Mouse (Mus musculus): ENCODE measurements around the gene Ttc29. TPM values are rescaled to one million over a fixed set of nuclear protein-coding genes. Genes with fewer than 3 reads are reported as not detected.

Gene Ttc29
- polyA plus RNA-seq, 1 experiment from 2014 or later: 0.18 TPM

GRCm38 (mm10) chr8:78267894-78268411 lies 54.9 kb downstream of the Ttc29 start:
- peak; percentile 41; the same call in 1 of the 2 replicates for ATAC-seq (replicated peaks; ENCODE audit: extremely low read depth, insufficient read depth, low FRiP score)
- H3K27ac ChIP-seq (ENCODE audit: low read length): no peak overlapping the region
- no peak overlapping the region for H3K4me3 ChIP-seq (ENCODE audit: low read length)
- H3K4me1 ChIP-seq (ENCODE audit: control insufficient read depth, insufficient read depth, low read length): no peaks in the 10 kb centered on the region
- no peaks in the 10 kb centered on the region for H3K27me3 ChIP-seq (ENCODE audit: control insufficient read depth, insufficient read depth, low read length)
- 16% methylated on average over 7 of the region's 7 CpGs for WGBS
- no peak overlapping the region for H3K9ac ChIP-seq (ENCODE audit: low read length)
- no peaks in the 10 kb centered on the region for H3K36me3 ChIP-seq (ENCODE audit: control insufficient read depth, insufficient read depth)
- no peak overlapping the region for H3K4me2 ChIP-seq (ENCODE audit: low read depth, low read length)
- H3K9me3 ChIP-seq (replicated peaks; ENCODE audit: control insufficient read depth, low read length): no peaks in the 10 kb centered on the region

DNA sequence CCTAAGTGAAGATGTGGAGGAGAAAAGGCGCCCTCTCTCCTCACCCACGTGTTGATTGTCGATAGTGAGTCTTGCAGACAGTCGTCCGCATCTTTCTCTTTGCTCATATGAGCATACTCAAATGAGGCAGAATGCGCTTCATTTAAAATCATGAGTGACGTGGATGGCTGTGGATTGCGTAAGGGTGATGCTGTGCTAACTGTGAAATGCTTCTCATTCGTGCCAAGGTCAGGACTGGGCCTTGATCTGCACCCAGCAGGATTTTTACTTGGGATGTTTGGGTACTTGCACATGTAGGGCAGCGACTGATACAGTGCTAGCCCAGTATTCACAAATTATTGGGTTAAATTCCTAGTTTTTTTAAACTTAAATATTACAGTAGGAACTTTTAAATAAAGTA lies 56.2 kb downstream of the Ttc29 start:
- H3K9ac ChIP-seq (ENCODE audit: low read length): no peak overlapping the region
- 80% methylated on average over 10 of the region's 10 CpGs for WGBS
- no peak overlapping the region for H3K27ac ChIP-seq (ENCODE audit: low read length)
- H3K4me3 ChIP-seq (ENCODE audit: low read length): no peak overlapping the region
- no peaks in the 10 kb centered on the region for H3K9me3 ChIP-seq (replicated peaks; ENCODE audit: control insufficient read depth, low read length)
- no peaks in the 10 kb centered on the region for H3K36me3 ChIP-seq (ENCODE audit: control insufficient read depth, insufficient read depth)
- H3K4me2 ChIP-seq (ENCODE audit: low read depth, low read length): no peak overlapping the region
- H3K27me3 ChIP-seq (ENCODE audit: control insufficient read depth, insufficient read depth, low read length): no peaks in the 10 kb centered on the region
- ATAC-seq (replicated peaks; ENCODE audit: extremely low read depth, insufficient read depth, low FRiP score): no peak
- H3K4me1 ChIP-seq (ENCODE audit: control insufficient read depth, insufficient read depth, low read length): no peaks in the 10 kb centered on the region

GRCm38 (mm10) chr8:78271391-78271790 lies 58.3 kb downstream of the Ttc29 start:
- H3K9me3 ChIP-seq (replicated peaks; ENCODE audit: control insufficient read depth, low read length): no peaks in the 10 kb centered on the region
- WGBS: 55% methylated on average over 5 of the region's 5 CpGs
- ATAC-seq (replicated peaks; ENCODE audit: extremely low read depth, insufficient read depth, low FRiP score): no peak
- no peak overlapping the region for H3K27ac ChIP-seq (ENCODE audit: low read length)
- no peaks in the 10 kb centered on the region for H3K27me3 ChIP-seq (ENCODE audit: control insufficient read depth, insufficient read depth, low read length)
- H3K4me1 ChIP-seq (ENCODE audit: control insufficient read depth, insufficient read depth, low read length): no peaks in the 10 kb centered on the region
- H3K4me3 ChIP-seq (ENCODE audit: low read length): no peak overlapping the region
- H3K36me3 ChIP-seq (ENCODE audit: control insufficient read depth, insufficient read depth): no peaks in the 10 kb centered on the region
- H3K4me2 ChIP-seq (ENCODE audit: low read depth, low read length): no peak overlapping the region
- no peak overlapping the region for H3K9ac ChIP-seq (ENCODE audit: low read length)

DNA sequence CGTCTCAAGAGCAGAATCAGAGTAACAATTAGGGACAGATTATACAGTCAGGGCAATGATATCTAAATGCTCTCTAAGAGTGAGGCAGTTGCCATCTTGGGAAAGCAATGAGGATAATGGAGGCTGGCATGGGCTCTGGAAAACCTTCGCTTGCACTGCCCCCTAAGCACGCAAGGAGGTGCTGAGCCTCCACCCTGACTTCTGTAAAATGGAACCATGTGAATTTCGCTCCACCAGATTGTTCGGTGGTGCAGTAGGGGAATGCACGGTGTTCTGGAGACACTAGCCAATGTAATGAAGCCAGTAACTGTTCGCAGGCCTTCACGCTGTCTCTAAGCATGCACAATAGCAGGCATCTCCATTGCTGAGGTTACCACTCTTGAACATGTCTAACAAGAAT lies 63.0 kb downstream of the Ttc29 start:
- Histone ChIP-seq H3K9me3 (replicated peaks; ENCODE audit: control insufficient read depth, low read length) (no peaks in the 10 kb centered on the region), H3K4me3 (ENCODE audit: low read length) (no peak overlapping the region), H3K4me2 (ENCODE audit: low read depth, low read length) (no peak overlapping the region), H3K27ac (ENCODE audit: low read length) (no peak overlapping the region), H3K36me3 (ENCODE audit: control insufficient read depth, insufficient read depth) (no peaks in the 10 kb centered on the region), H3K4me1 (ENCODE audit: control insufficient read depth, insufficient read depth, low read length) (no peaks in the 10 kb centered on the region), H3K27me3 (ENCODE audit: control insufficient read depth, insufficient read depth, low read length) (no peaks in the 10 kb centered on the region), H3K9ac (ENCODE audit: low read length) (no peak overlapping the region)
- WGBS: 83% methylated on average over 8 of the region's 8 CpGs
- ATAC-seq (replicated peaks; ENCODE audit: extremely low read depth, insufficient read depth, low FRiP score): no peak

DNA sequence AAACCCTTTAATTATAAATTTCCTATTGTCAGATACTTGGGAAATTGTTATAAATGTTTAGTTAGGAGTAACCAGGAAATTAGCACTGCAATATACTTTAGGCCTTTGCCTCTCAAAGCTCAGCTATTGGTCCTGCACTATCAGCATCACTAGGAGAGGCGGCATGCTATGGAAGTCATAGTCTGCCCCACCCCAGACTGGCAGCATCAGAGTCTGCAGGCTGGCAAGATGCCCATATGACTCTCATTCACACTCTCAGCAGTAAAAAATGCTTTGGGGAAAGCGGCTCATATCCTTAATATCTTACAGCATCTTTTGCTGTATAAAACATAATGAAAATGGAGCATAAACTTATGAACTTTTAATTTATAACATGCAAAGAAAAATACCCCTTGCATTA lies 64.3 kb downstream of the Ttc29 start:
- H3K27me3 ChIP-seq (ENCODE audit: control insufficient read depth, insufficient read depth, low read length): no peaks in the 10 kb centered on the region
- H3K4me3 ChIP-seq (ENCODE audit: low read length): no peak overlapping the region
- H3K9me3 ChIP-seq (replicated peaks; ENCODE audit: control insufficient read depth, low read length): no peaks in the 10 kb centered on the region
- no peaks in the 10 kb centered on the region for H3K4me1 ChIP-seq (ENCODE audit: control insufficient read depth, insufficient read depth, low read length)
- H3K4me2 ChIP-seq (ENCODE audit: low read depth, low read length): no peak overlapping the region
- H3K27ac ChIP-seq (ENCODE audit: low read length): no peak overlapping the region
- ATAC-seq (replicated peaks; ENCODE audit: extremely low read depth, insufficient read depth, low FRiP score): no peak
- no peaks in the 10 kb centered on the region for H3K36me3 ChIP-seq (ENCODE audit: control insufficient read depth, insufficient read depth)
- H3K9ac ChIP-seq (ENCODE audit: low read length): no peak overlapping the region
- 43% methylated on average over 2 of the region's 2 CpGs for WGBS

GRCm38 (mm10) chr8:78278598-78278997 lies 65.5 kb downstream of the Ttc29 start:
- no peaks in the 10 kb centered on the region for H3K27me3 ChIP-seq (ENCODE audit: control insufficient read depth, insufficient read depth, low read length)
- no peak overlapping the region for H3K4me3 ChIP-seq (ENCODE audit: low read length)
- H3K4me2 ChIP-seq (ENCODE audit: low read depth, low read length): no peak overlapping the region
- H3K9me3 ChIP-seq (replicated peaks; ENCODE audit: control insufficient read depth, low read length): no peaks in the 10 kb centered on the region
- H3K4me1 ChIP-seq (ENCODE audit: control insufficient read depth, insufficient read depth, low read length): no peaks in the 10 kb centered on the region
- 85% methylated on average over 5 of the region's 5 CpGs for WGBS
- no peak for ATAC-seq (replicated peaks; ENCODE audit: extremely low read depth, insufficient read depth, low FRiP score)
- no peak overlapping the region for H3K27ac ChIP-seq (ENCODE audit: low read length)
- no peaks in the 10 kb centered on the region for H3K36me3 ChIP-seq (ENCODE audit: control insufficient read depth, insufficient read depth)
- H3K9ac ChIP-seq (ENCODE audit: low read length): no peak overlapping the region

DNA sequence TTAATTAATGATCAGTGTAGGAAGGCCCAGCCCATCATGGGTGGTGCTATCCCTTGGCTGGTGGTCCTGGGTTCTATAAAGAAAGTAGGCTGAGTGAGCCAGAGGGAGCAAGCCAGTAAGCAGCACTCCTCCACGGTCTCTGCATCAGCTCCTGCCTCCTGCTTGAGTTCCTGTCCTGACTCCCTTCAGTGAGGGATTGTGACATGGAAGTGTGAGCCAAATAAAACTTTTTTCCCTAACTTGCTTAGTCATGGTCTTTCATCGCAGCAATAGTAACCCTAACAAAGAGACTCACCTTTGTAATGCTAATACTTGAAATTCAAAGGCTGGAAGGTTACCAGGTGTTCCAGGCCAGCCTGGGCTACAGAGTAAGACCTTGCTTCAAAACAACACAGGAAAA lies 71.7 kb downstream of the Ttc29 start:
- Histone ChIP-seq H3K27me3 (ENCODE audit: control insufficient read depth, insufficient read depth, low read length) (no peaks in the 10 kb centered on the region), H3K4me3 (ENCODE audit: low read length) (no peak overlapping the region), H3K27ac (ENCODE audit: low read length) (no peak overlapping the region), H3K9ac (ENCODE audit: low read length) (no peak overlapping the region), H3K4me2 (ENCODE audit: low read depth, low read length) (no peak overlapping the region), H3K4me1 (ENCODE audit: control insufficient read depth, insufficient read depth, low read length) (no peaks in the 10 kb centered on the region), H3K9me3 (replicated peaks; ENCODE audit: control insufficient read depth, low read length) (no peaks in the 10 kb centered on the region), H3K36me3 (ENCODE audit: control insufficient read depth, insufficient read depth) (no peaks in the 10 kb centered on the region)
- 81% methylated on average over 2 of the region's 2 CpGs for WGBS
- no peak for ATAC-seq (replicated peaks; ENCODE audit: extremely low read depth, insufficient read depth, low FRiP score)

GRCm38 (mm10) chr8:78285366-78285765 lies 72.3 kb downstream of the Ttc29 start:
- Histone ChIP-seq H3K36me3 (ENCODE audit: control insufficient read depth, insufficient read depth) (no peaks in the 10 kb centered on the region), H3K27ac (ENCODE audit: low read length) (no peak overlapping the region), H3K4me2 (ENCODE audit: low read depth, low read length) (no peak overlapping the region), H3K27me3 (ENCODE audit: control insufficient read depth, insufficient read depth, low read length) (no peaks in the 10 kb centered on the region), H3K4me1 (ENCODE audit: control insufficient read depth, insufficient read depth, low read length) (no peaks in the 10 kb centered on the region), H3K4me3 (ENCODE audit: low read length) (no peak overlapping the region), H3K9me3 (replicated peaks; ENCODE audit: control insufficient read depth, low read length) (no peaks in the 10 kb centered on the region), H3K9ac (ENCODE audit: low read length) (no peak overlapping the region)
- ATAC-seq (replicated peaks; ENCODE audit: extremely low read depth, insufficient read depth, low FRiP score): no peak
- WGBS: 77% methylated on average over 4 of the region's 4 CpGs

DNA sequence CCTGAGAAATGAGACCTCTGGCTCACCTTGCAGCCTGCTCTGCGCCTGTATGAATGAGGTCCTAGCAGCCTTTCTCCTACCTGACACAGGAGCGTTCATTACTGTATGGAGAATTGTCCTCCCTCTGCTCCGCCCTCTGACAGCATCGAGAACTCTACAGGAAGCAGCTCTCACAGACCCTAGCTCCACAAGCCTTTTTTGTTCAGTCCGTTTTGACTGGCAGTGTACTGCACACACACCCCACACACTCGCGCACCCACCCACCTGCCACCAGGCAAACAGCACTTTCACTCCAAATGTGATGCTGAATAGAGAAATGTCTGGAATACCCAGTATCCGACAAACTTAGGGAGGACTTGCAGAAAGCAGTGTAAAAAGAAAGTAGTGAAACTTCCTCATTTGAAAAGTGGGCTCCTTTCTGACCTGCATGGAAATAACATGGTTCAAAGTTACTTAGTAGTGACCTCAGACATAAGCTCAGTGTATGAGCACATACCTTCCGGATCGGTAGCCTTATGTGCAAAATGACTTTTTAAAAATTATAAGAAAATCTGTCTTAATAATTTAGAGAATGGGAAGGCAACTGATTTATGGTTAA lies 76.4 kb downstream of the Ttc29 start:
- WGBS: 70% methylated on average over 10 of the region's 10 CpGs
- no peak overlapping the region for H3K27ac ChIP-seq (ENCODE audit: low read length)
- no peak for ATAC-seq (replicated peaks; ENCODE audit: extremely low read depth, insufficient read depth, low FRiP score)
- H3K9ac ChIP-seq (ENCODE audit: low read length): no peak overlapping the region
- H3K4me1 ChIP-seq (ENCODE audit: control insufficient read depth, insufficient read depth, low read length): no peaks in the 10 kb centered on the region
- H3K4me2 ChIP-seq (ENCODE audit: low read depth, low read length): no peak overlapping the region
- H3K9me3 ChIP-seq (replicated peaks; ENCODE audit: control insufficient read depth, low read length): no peaks in the 10 kb centered on the region
- H3K4me3 ChIP-seq (ENCODE audit: low read length): no peak overlapping the region
- no peaks in the 10 kb centered on the region for H3K36me3 ChIP-seq (ENCODE audit: control insufficient read depth, insufficient read depth)
- no peaks in the 10 kb centered on the region for H3K27me3 ChIP-seq (ENCODE audit: control insufficient read depth, insufficient read depth, low read length)
